Mouse (Mus musculus): ENCODE measurements around the gene Adcyap1r1. TPM values are rescaled to one million over a fixed set of nuclear protein-coding genes. Genes with fewer than 3 reads are reported as not detected.

Gene Adcyap1r1
- polyA plus RNA-seq, 1 experiment from 2014 or later, result 0.31 TPM

DNA sequence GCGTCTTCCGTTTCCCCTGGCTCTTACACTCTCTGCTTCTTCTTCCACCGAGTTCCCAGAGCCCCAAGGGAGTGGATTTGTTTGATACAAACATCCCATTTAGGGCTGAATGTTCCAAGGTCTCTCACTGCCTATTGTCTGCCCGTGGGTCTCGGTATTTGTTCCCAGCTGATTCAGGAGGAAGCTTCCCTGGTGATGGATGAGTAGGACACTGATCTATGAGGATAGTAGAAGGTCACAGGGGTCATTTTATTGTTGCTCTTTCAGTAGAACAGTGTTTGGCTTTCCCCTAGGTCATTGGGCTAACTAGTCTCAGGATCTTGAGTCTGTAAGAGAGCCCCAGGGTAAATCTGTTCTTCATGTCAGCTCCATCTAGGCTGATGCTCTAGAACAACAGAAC lies 61.7 kb downstream of the Adcyap1r1 start:
- no peak for DNase-seq (ENCODE audit: low read depth, low spot score)
- TF ChIP-seq CTCF (IDR thresholded peaks at IDR 0.05), result no peak
- CTCF ChIA-PET, result no interaction called here
- H3K27me3 ChIP-seq, result peaks cover 29% of the 10 kb centered on the region
- no peak for ATAC-seq
- POLR2A ChIA-PET, result no interaction called here
- in situ Hi-C loops (cut with MboI; ENCODE audit: low pct_unique_long_range_greater_than_20kb), result loop anchor here (5.0 kb wide), 2 partner anchors 121 to 276 kb away; no protein-coding TSS in a partner anchor

DNA sequence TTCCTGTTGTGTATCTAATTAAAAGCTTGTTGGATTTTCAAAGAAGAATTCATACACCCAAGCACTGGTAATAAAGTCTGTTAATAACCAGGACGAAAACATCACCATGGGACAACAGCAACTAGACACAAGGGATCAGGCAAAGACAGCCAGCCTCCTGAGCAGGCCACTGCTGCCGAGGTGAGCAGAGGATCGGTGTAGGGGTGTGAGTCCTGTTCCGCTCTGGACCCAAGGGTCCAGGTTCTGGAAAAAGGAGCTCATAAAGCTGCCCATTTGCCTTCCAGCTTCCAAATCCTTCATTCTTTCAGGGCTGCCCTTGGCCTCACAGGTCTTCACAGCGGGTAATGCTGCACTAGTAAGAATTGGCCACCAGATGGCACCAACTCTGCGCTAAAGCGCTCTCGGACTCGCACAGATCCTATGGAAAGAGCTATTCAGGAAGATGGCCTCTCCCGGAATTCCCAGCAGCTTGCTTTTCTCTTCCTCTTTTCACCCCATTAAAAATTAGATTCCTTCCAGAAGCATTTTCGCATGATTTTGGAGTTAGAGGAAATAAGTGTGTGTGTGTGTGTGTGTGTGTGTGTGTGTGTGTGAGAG lies 67.9 kb downstream of the Adcyap1r1 start:
- CTCF ChIA-PET, result interaction anchor here (0.8 to 2.1 kb wide), 20 partner anchors 9 to 530 kb away, joined by 3 to 37 read pairs (median 4); no protein-coding TSS in a partner anchor
- peak; percentile 90 for ATAC-seq
- POLR2A ChIA-PET, result no interaction called here

GRCm38 (mm10) chr6:55520237-55521095 lies 68.7 kb downstream of the Adcyap1r1 start:
- ATAC-seq (no peak), DNase-seq (ENCODE audit: low read depth, low spot score) (no peak)
- in situ Hi-C loops (cut with MboI; ENCODE audit: low pct_unique_long_range_greater_than_20kb), result no loop called here
- CTCF ChIA-PET, result interaction anchor here (0.8 to 2.1 kb wide), 18 partner anchors 8 to 529 kb away, joined by 3 to 37 read pairs (median 4); no protein-coding TSS in a partner anchor
- peaks cover 40% of the 10 kb centered on the region for H3K27me3 ChIP-seq
- TF ChIP-seq CTCF (IDR thresholded peaks at IDR 0.05), result no peak
- POLR2A ChIA-PET, result no interaction called here

More for the DNA sequence above, 67.9 kb downstream of the Adcyap1r1 start:
- DNase-seq (ENCODE audit: low read depth, low spot score), result peak; percentile 6
- TF ChIP-seq CTCF (IDR thresholded peaks at IDR 0.05), result peak; percentile 91
- H3K27me3 ChIP-seq, result peaks cover 46% of the 10 kb centered on the region
- in situ Hi-C loops (cut with MboI; ENCODE audit: low pct_unique_long_range_greater_than_20kb), result loop anchor here (5.0 kb wide), 1 partner anchor 423 kb away; no protein-coding TSS in a partner anchor

- in situ Hi-C loops (cut with MboI; ENCODE audit: low pct_unique_long_range_greater_than_20kb), result no loop called here
- CTCF ChIA-PET, result no interaction called here
- POLR2A ChIA-PET, result no interaction called here
- TF ChIP-seq CTCF (IDR thresholded peaks at IDR 0.05), result no peak
- DNase-seq (ENCODE audit: low read depth, low spot score) (no peak), ATAC-seq (no peak)
- H3K27me3 ChIP-seq, result peaks cover 48% of the 10 kb centered on the region
These were observed 84.7 kb downstream of the Adcyap1r1 start for GRCm38 (mm10) chr6:55536469-55536868.

DNA sequence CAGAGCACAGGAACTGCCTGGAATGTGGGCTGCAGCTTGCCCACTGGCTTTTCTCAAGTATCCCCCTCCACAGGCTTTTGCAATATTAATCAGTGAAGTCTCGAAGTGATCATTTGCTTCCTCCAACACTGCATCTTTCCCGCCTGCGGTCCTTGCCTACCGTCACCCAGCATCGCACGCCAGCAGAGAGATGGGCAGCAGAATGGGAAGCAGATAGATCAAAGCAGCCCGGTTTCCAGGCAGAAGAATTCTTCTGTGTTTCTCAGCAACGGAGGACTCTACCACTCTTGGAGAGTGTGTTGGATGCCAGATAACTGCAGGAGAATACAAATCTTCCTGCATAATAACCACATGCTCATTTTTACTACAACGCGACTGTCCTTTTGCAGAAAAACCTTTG lies 87.4 kb downstream of the Adcyap1r1 start:
- TF ChIP-seq CTCF (IDR thresholded peaks at IDR 0.05), result no peak
- ATAC-seq, result no peak
- DNase-seq (ENCODE audit: low read depth, low spot score), result no peak
- ChIA-PET CTCF (no interaction called here), POLR2A (no interaction called here)
- in situ Hi-C loops (cut with MboI; ENCODE audit: low pct_unique_long_range_greater_than_20kb), result no loop called here
- H3K27me3 ChIP-seq, result peaks cover 25% of the 10 kb centered on the region

DNA sequence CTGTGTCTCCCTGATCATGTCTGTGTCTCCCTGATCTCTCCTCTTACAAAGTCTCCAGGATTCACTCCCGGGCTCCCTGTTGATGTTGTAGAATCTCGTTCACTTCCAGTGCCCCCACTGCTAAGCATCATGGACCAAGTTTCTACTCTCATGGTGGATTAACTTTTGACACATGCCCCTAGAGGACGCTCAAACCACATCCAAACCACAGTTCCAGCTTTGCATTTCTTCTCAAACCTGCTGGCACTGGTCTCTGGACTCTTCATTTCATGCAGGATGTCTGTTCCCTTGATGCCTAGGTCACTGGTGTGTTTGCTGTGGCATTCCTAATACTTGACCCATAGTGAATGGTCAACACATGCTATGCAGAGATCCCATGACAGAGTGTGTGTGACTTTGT lies 90.6 kb downstream of the Adcyap1r1 start:
- POLR2A ChIA-PET, result no interaction called here
- peak; percentile 22 for TF ChIP-seq CTCF (IDR thresholded peaks at IDR 0.05)
- DNase-seq (ENCODE audit: low read depth, low spot score), result no peak

DNA sequence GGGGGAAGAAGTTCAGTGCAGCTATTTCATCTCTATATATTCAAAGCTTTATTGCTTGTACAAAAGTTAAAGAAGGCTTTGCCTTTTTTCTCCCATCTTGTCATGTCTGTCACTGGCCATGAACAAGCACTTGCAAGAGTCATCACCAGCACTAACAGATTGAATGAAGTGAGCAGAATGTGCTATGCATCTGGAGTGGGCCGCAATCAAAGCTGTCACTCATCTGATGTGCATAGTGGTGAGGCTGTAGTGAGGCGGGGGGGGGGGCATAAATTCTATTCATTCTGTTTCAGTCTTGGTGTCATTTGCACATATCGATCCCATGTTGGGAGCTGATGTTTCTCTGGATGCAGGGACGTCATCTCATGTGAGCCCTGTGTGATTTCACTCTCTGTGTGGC lies 91.6 kb downstream of the Adcyap1r1 start:
- ChIA-PET POLR2A (no interaction called here), CTCF (no interaction called here)

More for the DNA sequence above, 90.6 kb downstream of the Adcyap1r1 start:
- in situ Hi-C loops (cut with MboI; ENCODE audit: low pct_unique_long_range_greater_than_20kb), result no loop called here
- CTCF ChIA-PET, result no interaction called here
- H3K27me3 ChIP-seq, result peaks cover 14% of the 10 kb centered on the region
- no peak for ATAC-seq

DNA sequence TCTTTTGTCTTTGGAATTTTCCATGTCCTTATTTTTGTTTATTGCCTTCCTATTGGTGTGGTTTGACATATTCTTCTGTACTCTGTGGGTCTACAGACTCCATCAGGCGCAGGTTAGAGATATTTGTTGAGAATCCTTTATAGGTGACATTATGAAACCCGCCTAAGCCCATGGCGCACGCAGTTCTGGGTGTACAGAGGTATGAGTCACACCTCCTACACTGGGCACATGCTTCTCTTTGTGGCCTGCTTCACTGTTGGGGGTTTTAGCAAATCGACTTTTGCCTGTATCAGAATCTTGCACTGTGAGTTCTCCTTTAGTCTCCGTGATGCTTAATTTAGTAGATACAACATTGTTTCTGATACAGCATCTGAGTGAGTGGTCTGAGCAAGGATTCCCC lies 97.4 kb downstream of the Adcyap1r1 start:
- in situ Hi-C loops (cut with MboI; ENCODE audit: low pct_unique_long_range_greater_than_20kb), result no loop called here
- CTCF ChIA-PET, result no interaction called here

More for the DNA sequence above, 91.6 kb downstream of the Adcyap1r1 start:
- in situ Hi-C loops (cut with MboI; ENCODE audit: low pct_unique_long_range_greater_than_20kb), result no loop called here
- ATAC-seq (no peak), DNase-seq (ENCODE audit: low read depth, low spot score) (no peak)
- H3K27me3 ChIP-seq, result peaks cover 11% of the 10 kb centered on the region
- no peak for TF ChIP-seq CTCF (IDR thresholded peaks at IDR 0.05)

GRCm38 (mm10) chr6:55550926-55551325 lies 99.1 kb downstream of the Adcyap1r1 start:
- H3K27me3 ChIP-seq, result peaks cover 14% of the 10 kb centered on the region
- DNase-seq (ENCODE audit: low read depth, low spot score) (no peak), ATAC-seq (no peak)
- peak; percentile 25 for TF ChIP-seq CTCF (IDR thresholded peaks at IDR 0.05)
- CTCF ChIA-PET, result no interaction called here
- POLR2A ChIA-PET, result no interaction called here
- in situ Hi-C loops (cut with MboI; ENCODE audit: low pct_unique_long_range_greater_than_20kb), result no loop called here

More for the DNA sequence above, 97.4 kb downstream of the Adcyap1r1 start:
- POLR2A ChIA-PET, result no interaction called here
- no peak for TF ChIP-seq CTCF (IDR thresholded peaks at IDR 0.05)
- DNase-seq (ENCODE audit: low read depth, low spot score) (no peak), ATAC-seq (no peak)
- H3K27me3 ChIP-seq, result peaks cover 14% of the 10 kb centered on the region

Other genes with a start within 250 kb of the Adcyap1r1 start
- gene Mindy4, start 248.6 kb upstream of the Adcyap1r1 start, polyA plus RNA-seq (2021), result 26.0 TPM
- gene Aqp1, start 115.5 kb upstream of the Adcyap1r1 start, polyA plus RNA-seq (2021), result 259 TPM
- gene Ghrhr, start 75.7 kb upstream of the Adcyap1r1 start, polyA plus RNA-seq (2021), result 0.33 TPM
- not detected for gene Neurod6, start 229.3 kb downstream of the Adcyap1r1 start, polyA plus RNA-seq (2021)